ENCODE assay signal across 13 mouse cellular contexts in the genomic region with DNA sequence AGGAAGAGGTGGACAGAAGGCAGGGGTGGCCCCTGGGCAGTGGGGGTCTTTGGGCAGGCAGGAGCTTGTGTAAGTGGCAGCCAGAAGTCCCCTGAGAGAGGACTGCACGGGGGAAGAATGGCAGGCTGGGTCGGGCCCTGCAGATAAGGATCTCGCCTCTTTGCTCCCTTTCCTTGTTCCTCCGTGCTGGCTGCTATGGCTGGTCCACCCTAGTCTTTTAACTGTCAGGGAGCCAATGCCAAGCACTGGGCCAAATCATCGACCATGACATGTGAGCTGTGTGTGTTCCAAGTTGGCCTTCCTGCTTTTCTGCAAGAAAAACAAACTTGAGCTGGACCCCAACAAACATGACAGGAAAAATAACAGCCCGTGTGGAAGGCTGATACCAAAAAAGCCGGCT.
A peak's percentile ranks its signal among the peaks of the same experiment; 100 is the strongest.
DNase-seq lines count a peak whose midpoint lies in the region; ATAC-seq and TF ChIP-seq lines count a peak whose summit lies in the region.
"Had no signal": no experiment of that assay in that cellular context is flagged by ENCODE, and none has a peak within 500 bp of the region (broad histone marks: within the 10 kb centered on the region; RNA-seq: fewer than 3 reads in every experiment).

No protein-coding gene starts in this region.

- no peaks in the 10 kb centered on the region for H3K27me3 ChIP-seq in liver, adult 2 months (ENCODE audit: control insufficient read depth, insufficient read depth, low read length)
- no peaks in the 10 kb centered on the region for H3K27me3 ChIP-seq in embryonic facial prominence, embryonic 10.5 days (replicated peaks; ENCODE audit: low read depth, poor library complexity, severe bottlenecking)
- H3K27me3 ChIP-seq in kidney, adult 2 months (replicated peaks; ENCODE audit: control insufficient read depth, insufficient read depth, low read length): no peaks in the 10 kb centered on the region
- H3K27me3 ChIP-seq: forebrain, embryonic 12.5 days; hindbrain, embryonic 15.5 days had no signal

- no peaks in the 10 kb centered on the region for H3K9me3 ChIP-seq in embryonic facial prominence, embryonic 10.5 days
- H3K9me3 ChIP-seq: forebrain, embryonic 12.5 days; hindbrain, embryonic 15.5 days had no signal

- peaks cover 7% of the 10 kb centered on the region; the same call in 1 of the 2 replicates for H3K4me1 ChIP-seq in liver, adult 2 months (ENCODE audit: control insufficient read depth, insufficient read depth, low read length)
- peaks cover 6% of the 10 kb centered on the region; the same call in 1 of the 2 replicates for H3K4me1 ChIP-seq in embryonic facial prominence, embryonic 10.5 days
- H3K4me1 ChIP-seq in kidney, adult 2 months (ENCODE audit: control insufficient read depth, insufficient read depth, low read length): no peaks in the 10 kb centered on the region
- H3K4me1 ChIP-seq: forebrain, embryonic 12.5 days; hindbrain, embryonic 15.5 days had no signal

- no peaks in the 10 kb centered on the region for H3K79me2 ChIP-seq in liver, adult 2 months (ENCODE audit: control insufficient read depth, insufficient read depth, low read length)

- ATAC-seq in monocyte, adult 5-6 weeks (replicated peaks; ENCODE audit: insufficient number of reproducible peaks, low FRiP score, low TSS enrichment, poor library complexity, severe bottlenecking): no peak

- no peak overlapping the region for H3K27ac ChIP-seq in liver, adult 2 months (replicated peaks; ENCODE audit: insufficient read depth, low read depth, low read length)
- no peak overlapping the region for H3K27ac ChIP-seq in embryonic facial prominence, embryonic 10.5 days (replicated peaks)
- peak overlapping the region; percentile 7; the same call in 1 of the 2 replicates for H3K27ac ChIP-seq in kidney, adult 2 months (ENCODE audit: insufficient read depth, low read depth, low read length)
- H3K27ac ChIP-seq: forebrain, embryonic 12.5 days; hindbrain, embryonic 15.5 days; left cerebral cortex, adult 2 months had no signal

- no peak for TF ChIP-seq CTCF in liver, adult 2 months (IDR thresholded peaks at IDR 0.05; ENCODE audit: low read depth, low read length)
- TF ChIP-seq CTCF in kidney, adult 2 months (conservative IDR thresholded peaks at IDR 0.05; ENCODE audit: insufficient read depth, insufficient read length, low read depth, low read length): no peak

- WGBS in liver, adult 2 months: 7% methylated on average over 7 of the region's 7 CpGs
- WGBS in embryonic facial prominence, embryonic 10.5 days: 41% methylated on average over 7 of the region's 7 CpGs
- WGBS in kidney, adult 2 months: 15% methylated on average over 7 of the region's 7 CpGs

- no peak overlapping the region for H3K4me3 ChIP-seq in liver, adult 2 months (ENCODE audit: insufficient read depth, low read depth, low read length)
- H3K4me3 ChIP-seq in embryonic facial prominence, embryonic 10.5 days: no peak overlapping the region
- H3K4me3 ChIP-seq in kidney, adult 2 months (ENCODE audit: insufficient read depth, low read depth, low read length): no peak overlapping the region
- H3K4me3 ChIP-seq: forebrain, embryonic 12.5 days; hindbrain, embryonic 15.5 days; left cerebral cortex, adult 2 months; myocyte had no signal

- no peak for TF ChIP-seq POLR2A in liver, adult 2 months (IDR thresholded peaks at IDR 0.05; ENCODE audit: extremely low read depth, insufficient read depth, low read length)
- no peak for TF ChIP-seq POLR2A in kidney, adult 2 months (IDR thresholded peaks at IDR 0.05; ENCODE audit: low read depth, low read length)

- DNase-seq in liver, adult 2 months (ENCODE audit: extremely low read depth, low read depth, low spot score): peak; percentile 80
- DNase-seq in liver: no peak
- peak; percentile 21 for DNase-seq in embryonic facial prominence, embryonic 10.5 days (ENCODE audit: low spot score)
- DNase-seq in kidney, adult 2 months: peak; percentile 74
- peak; percentile 52 for DNase-seq in lung, postnatal 36 days
- DNase-seq in thymus, postnatal 0 days (ENCODE audit: low spot score): no peak
- DNase-seq: lung, embryonic 14.5 days; thymus, adult 18-20 months had no signal

- H3K9ac ChIP-seq in liver, adult 2 months (ENCODE audit: low read depth, low read length): no peak overlapping the region
- H3K9ac ChIP-seq: forebrain, embryonic 12.5 days; hindbrain, embryonic 15.5 days; lung, embryonic 14.5 days had no signal

- H3K36me3 ChIP-seq in liver, adult 2 months (ENCODE audit: control insufficient read depth, insufficient read depth, low read length): no peaks in the 10 kb centered on the region
- H3K36me3 ChIP-seq in embryonic facial prominence, embryonic 10.5 days (replicated peaks): no peaks in the 10 kb centered on the region
- H3K36me3 ChIP-seq in kidney, adult 2 months (ENCODE audit: control insufficient read depth, insufficient read depth, low read length): no peaks in the 10 kb centered on the region
- H3K36me3 ChIP-seq: forebrain, embryonic 12.5 days; hindbrain, embryonic 15.5 days had no signal

Comparison
In these comparisons a context has a peak if more than half of its experiments do, and no peak if none do; other contexts are left out.
1. DNase-seq: peak in liver, adult 2 months (single experiment), embryonic facial prominence, embryonic 10.5 days (single experiment), kidney, adult 2 months (single experiment) and lung, postnatal 36 days (single experiment); none in liver (single experiment) and thymus, postnatal 0 days (single experiment).